Mouse (Mus musculus) heart, adult 18-20 months (tissue): ENCODE results near the gene Mill2. TPM values are rescaled to one million over a fixed set of nuclear protein-coding genes. Genes with fewer than 3 reads are reported as not detected.
"Not testable (repeated sequence)": the region's sequence is repeated elsewhere in the genome, so short reads cannot be mapped to it uniquely, and the experiment has no call there.

Experiments
- DNase-seq, 2 experiments: peaks; one replicate each; pipeline ENCODE4 v3.0.0; 2021 to 2022; ENCODE audit warnings: mixed read lengths in 1 of 2
- long read RNA-seq, 2 experiments: library from polyadenylated mRNA; stranded (forward); transcript quantifications; one replicate each; pipeline ENCODE4 v2.0.0; 2021
- total RNA-seq, 2 experiments: library from RNA; stranded (reverse); gene quantifications; 2 replicates each; pipeline ENCODE4 v1.2.3; 2021

The Mill2 gene
- total RNA-seq: 1 to 10 TPM; 6.1 to 7.2 TPM
- long read RNA-seq, experiment 1, partial matches to known transcripts: 1 of 4 reads
- long read RNA-seq, experiment 1, other reads (novel, unspliced or antisense): 1 of 4 reads
- long read RNA-seq, experiment 2, partial matches to known transcripts: 0 of 3 reads
- long read RNA-seq, experiment 2, other reads (novel, unspliced or antisense): 3 of 3 reads

- peak; percentile 67 to 72 for DNase-seq
Observed at GRCm38 (mm10) chr7:18839865-18840264, at the start of gene Mill2. TSS of gene Mill2 (plus strand) at chr7:18839966.

GRCm38 (mm10) chr7:18790671-18791070 is 49.1 kb upstream of the Mill2 start:
- peak in 1 of 2 experiments; percentile 8 for DNase-seq

GRCm38 (mm10) chr7:18798420-18798819 is 41.3 kb upstream of the Mill2 start, which contains the start of gene Psg19:
TSS of gene Psg19 (minus strand) at chr7:18798520.
- DNase-seq: no peak

GRCm38 (mm10) chr7:18799129-18799528 is 40.6 kb upstream of the Mill2 start:
- no peak for DNase-seq

- DNase-seq: no peak
Observed at GRCm38 (mm10) chr7:18803526-18803925, 36.2 kb upstream of the Mill2 start.

- no peak for DNase-seq
Observed at GRCm38 (mm10) chr7:18818301-18818700, 21.5 kb upstream of the Mill2 start.

- DNase-seq: no peak
Observed at GRCm38 (mm10) chr7:18821507-18821906, 18.3 kb upstream of the Mill2 start, which contains the start of gene Psg17. TSS of gene Psg17 (minus strand) at chr7:18821607.

- DNase-seq: no peak
Observed at GRCm38 (mm10) chr7:18827792-18828546, 11.8 kb upstream of the Mill2 start.

- peak; percentile 17 to 27 for DNase-seq
Observed at GRCm38 (mm10) chr7:18828592-18828991, 11.2 kb upstream of the Mill2 start.

GRCm38 (mm10) chr7:18829545-18829944 is 10.2 kb upstream of the Mill2 start:
- DNase-seq: no peak

GRCm38 (mm10) chr7:18832298-18832697 is 7.5 kb upstream of the Mill2 start:
- DNase-seq: peak; percentile 16 to 50

DNA sequence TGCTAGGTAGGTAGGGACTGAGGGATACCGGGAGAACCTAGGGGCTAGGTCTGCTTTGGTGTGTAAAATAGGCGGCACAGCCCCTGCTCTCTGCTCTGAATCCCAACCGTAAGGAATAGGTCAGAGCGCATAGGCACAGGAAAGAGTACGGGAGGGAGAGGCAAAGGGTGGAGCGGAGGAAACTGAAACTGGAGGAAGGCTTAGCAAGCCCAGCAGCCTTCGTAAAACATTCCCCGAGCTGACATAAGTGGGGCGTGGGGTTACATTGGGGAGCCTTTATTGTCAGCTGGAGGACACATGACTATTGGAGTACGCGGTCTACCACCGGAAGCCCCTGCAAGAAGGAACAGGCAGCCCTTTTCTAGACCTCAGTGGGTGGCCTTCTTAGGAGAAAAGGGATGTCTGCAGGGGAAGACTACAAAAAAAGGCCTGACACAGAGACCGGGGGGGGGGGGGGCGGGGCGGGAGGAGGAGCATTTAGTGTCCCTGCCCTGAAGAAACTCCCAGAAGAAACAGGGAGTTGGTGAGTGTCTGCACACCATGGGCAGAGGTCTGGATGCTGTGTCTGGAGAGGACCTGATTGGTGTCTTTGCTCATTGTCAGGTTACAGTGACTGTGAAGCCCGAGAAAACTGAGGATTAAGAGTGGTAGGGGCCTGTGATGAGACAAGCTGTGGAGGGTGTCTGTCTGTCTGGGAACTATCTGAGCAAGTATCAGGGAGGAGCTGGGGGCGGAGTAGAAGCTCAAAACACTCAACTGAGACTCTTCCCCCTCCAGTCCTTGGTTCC is 814 bp downstream of the Mill2 start:
- DNase-seq: peak; percentile 77 to 88

DNA sequence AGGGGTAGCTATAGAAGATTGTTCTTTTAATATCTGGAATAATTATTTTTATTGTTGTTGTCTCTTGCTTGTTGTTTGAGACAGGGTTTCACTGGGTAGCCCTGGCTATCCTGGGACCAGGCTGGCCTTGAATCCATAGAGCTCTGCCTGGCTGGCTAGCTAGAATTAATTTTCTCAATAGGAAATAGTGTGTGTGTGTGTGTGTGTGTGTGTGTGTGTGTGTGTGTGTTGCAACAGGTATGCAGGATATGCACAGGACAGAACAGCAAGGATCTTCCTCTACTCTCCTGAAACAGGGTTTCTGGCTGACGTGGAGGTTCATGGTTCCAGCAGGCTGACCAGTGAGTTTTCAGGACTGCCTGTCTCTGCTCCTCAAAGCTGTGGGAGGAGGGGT is 1.4 kb downstream of the Mill2 start:
- peak in 1 of 2 experiments; percentile 13 for DNase-seq

GRCm38 (mm10) chr7:18844811-18845210 is 5.0 kb downstream of the Mill2 start:
- peak; percentile 29 to 33 for DNase-seq

DNA sequence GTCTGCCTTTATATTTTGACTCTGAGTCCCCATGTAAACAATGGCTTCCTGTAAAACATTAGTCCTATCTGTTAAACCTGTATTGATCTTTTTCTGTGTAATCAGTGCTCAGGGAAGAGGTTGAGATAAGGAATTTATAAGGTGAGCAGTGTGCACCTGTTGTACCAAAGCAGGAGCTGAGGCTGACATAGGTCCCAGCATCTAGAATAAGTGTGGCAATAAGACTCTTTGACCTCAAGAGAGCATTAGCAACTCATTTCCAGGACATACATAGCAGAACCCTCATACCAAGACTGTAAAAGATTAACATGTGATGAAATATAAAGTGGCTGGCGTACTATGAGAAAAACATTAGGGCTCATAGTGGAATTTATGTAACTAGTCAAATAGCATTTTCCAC is 8.6 kb downstream of the Mill2 start:
- no peak for DNase-seq

GRCm38 (mm10) chr7:18858310-18858916 is 18.6 kb downstream of the Mill2 start:
- peak; percentile 50 to 80 for DNase-seq

GRCm38 (mm10) chr7:18862801-18863200 is 23.0 kb downstream of the Mill2 start:
- DNase-seq: no peak

GRCm38 (mm10) chr7:18868491-18868890 is 28.7 kb downstream of the Mill2 start:
- no peak for DNase-seq

GRCm38 (mm10) chr7:18871031-18871430 is 31.3 kb downstream of the Mill2 start, which contains the start of gene Pglyrp1:
TSS of gene Pglyrp1 (plus strand) at chr7:18871331.
- DNase-seq: not testable (repeated sequence)

DNA sequence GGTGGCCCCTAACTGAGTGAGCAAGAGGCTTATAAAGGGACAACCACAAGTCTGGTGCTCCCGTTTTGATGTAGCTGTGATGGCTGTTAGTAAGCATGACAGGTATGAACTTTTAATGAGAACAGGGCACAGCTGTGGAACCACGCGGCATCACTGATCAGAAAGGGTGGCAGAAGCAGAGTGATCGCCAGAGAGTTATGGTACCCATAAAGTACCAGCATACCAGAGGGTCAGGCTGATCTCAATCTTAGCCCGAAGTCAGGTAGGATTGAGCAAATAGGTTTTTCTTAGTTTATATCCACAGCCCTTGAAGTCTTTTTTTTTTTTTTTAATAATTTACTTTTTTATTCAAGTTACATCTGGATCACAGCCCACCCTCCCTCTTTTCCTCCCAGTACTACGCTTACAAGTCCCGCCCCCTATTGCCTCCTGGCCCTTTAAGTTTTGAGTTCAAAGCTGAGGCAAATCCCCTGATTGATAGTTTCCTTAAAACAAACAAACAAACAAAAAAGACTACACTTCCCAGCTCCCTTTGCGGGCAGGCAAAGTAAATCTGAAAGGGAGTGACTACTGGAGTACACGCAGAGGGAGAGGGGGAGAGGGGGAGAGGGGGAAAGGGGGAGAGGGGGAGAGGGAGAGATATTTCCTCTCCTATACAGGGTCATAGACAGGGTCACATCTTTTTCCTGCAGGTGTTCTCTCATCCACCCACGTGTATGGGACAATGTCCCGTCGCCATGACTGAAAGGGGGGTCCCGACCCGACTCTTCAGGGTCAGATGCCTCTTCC is 32.4 kb downstream of the Mill2 start:
- DNase-seq: no peak

DNA sequence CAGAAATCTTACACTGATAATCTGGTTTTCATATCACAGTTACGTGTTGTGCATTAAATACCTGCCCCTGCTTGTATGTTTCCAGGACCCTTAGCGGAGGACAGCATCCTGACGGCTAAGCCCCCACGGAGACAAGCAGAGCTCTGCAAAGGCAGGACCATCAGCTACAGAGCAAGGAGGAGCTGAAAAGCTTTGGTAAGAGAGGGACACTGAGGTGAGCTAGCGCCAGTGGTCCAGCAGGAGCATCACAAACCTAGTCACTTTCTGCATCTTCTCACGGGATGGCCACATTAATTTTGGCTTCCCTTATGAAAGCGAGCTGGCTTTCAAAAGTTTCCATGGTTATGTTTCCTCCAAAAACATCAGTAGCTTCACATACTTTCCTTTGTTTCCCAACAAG is 33.0 kb downstream of the Mill2 start:
- DNase-seq: no peak
